Mouse (Mus musculus) cerebellum, adult 2 months (tissue): Measurements from ENCODE around the gene Ehd1.

Experiments
- CTCF ChIP-seq: fragments of 200-500 bp; IDR thresholded peaks from 2 replicates; pipeline ENCODE4 v1.5.1; 2011; ENCODE audit warnings: low read depth, mild to moderate bottlenecking, control low read depth, low read length, moderate library complexity, borderline replicate concordance; ENCODE audit not compliant: insufficient read depth
- POLR2A ChIP-seq: fragments of 200-500 bp; IDR thresholded peaks from 2 replicates; pipeline ENCODE4 v1.6.1; 2011; ENCODE audit warnings: low read length, control low read depth, borderline replicate concordance; ENCODE audit not compliant: insufficient read depth

DNA sequence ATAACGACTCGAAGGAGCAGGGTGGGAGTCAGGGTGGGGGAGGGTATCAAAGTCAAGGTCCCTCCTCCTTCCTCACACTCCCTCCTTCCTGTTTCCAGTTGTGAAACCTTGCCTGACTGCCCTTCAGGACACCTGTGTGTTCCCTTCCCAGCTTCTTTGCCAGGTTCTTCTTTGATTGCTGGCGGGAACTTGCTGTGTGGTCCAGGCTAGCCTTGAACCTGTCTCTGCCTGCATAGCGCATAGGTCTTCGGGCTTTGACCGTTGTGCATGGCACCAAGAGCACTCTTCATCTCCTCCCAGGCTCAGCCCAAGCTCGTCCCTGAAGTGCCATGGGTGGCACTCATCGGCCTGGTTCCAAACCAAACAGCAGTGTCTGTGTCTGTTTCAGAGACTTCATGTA is 11.6 kb upstream of the Ehd1 start:
- TF ChIP-seq POLR2A, result no peak
- no peak for TF ChIP-seq CTCF
